Mouse (Mus musculus) layer of hippocampus, adult 9-11 months (tissue): ENCODE data around the gene Mettl5.
"Not testable (repeated sequence)": the region's sequence is repeated elsewhere in the genome, so short reads cannot be mapped to it uniquely, and the experiment has no call there.

Experiments used
- DNase-seq: peaks from one replicate; pipeline ENCODE4 v3.0.0; 2022

The Mettl5 gene

GRCm38 (mm10) chr2:69885451-69886305 is at the start of gene Mettl5:
Mettl5 (minus strand) TSS chr2:69885615.
- peak; percentile 90 for DNase-seq

DNA sequence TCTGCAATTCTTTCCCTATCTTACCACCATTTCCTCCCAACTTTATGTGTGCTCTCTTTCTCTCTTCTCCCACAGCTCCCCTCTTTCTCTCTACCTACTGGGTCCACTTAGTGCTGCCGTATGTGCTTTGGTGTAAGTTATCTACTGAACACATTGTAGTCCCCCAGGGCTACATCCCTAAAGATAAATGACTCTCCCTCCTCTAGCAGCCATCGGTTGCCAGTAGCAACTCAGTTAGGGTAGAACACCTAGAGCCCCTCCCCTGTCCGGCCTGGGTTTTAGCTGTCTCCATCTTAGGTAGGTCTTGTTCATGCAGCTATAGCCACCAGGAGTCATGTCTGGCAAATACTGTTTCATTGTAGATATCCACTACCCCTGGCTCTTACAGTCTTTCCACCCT is 39.5 kb upstream of the Mettl5 start:
- DNase-seq = no peak

GRCm38 (mm10) chr2:69917301-69917700 is 31.9 kb upstream of the Mettl5 start:
- no peak for DNase-seq

DNA sequence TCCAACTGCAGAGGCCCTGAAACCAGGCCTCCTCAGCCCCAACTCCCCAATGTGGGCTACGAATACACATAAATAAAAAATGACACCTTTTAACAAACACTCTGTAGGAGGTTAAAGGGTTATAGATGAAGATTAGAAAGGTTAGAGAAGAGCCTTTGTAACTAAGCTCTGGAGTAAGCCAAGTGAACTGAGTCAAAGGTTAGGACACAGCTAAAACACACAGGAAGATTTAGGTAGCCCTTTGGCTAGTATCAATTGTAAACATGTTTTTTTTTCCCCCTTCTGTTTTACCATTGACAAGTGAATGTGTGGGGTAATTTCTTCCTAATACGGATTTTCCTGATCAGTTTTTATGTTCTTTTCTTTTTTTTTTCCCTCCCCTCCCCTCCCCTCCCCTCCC is 27.4 kb upstream of the Mettl5 start:
- DNase-seq = no peak

DNA sequence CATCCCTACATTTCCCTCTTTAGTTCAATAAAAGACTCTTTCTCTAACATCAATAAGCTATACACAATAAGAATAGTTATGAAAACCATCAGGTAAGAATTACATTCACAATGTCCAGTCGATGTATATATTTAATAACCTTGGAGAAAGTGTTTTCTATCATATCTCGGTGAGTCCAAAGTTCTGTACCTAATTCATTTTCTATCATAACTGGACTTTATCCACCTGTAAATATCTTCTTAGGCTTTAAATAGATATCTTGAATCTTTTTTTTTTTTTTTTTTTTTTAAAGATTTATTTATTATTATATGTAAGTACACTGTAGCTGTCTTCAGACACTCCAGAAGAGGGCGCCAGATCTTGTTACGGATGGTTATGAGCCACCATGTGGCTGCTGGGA is 22.0 kb upstream of the Mettl5 start:
- DNase-seq = not testable (repeated sequence)

DNA sequence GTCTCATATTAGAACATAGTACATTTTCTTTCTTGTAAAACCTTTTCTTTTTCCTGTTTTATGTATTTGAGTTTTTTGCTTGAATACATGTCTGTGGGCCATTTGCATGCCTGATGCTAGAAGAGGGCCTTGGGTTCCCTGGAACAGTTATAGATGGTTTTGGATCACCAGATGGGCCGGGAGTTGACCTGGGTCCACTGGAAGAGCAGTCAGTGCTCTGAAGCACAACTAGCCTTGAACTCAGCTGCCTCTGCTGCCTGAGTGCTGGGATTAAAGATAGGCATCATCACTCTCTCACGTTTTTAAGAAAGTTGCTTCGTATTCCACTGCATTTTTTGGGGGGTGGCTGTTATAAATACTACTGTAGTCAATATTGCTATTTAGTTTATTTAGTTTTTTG is 18.1 kb upstream of the Mettl5 start:
- DNase-seq = no peak

DNA sequence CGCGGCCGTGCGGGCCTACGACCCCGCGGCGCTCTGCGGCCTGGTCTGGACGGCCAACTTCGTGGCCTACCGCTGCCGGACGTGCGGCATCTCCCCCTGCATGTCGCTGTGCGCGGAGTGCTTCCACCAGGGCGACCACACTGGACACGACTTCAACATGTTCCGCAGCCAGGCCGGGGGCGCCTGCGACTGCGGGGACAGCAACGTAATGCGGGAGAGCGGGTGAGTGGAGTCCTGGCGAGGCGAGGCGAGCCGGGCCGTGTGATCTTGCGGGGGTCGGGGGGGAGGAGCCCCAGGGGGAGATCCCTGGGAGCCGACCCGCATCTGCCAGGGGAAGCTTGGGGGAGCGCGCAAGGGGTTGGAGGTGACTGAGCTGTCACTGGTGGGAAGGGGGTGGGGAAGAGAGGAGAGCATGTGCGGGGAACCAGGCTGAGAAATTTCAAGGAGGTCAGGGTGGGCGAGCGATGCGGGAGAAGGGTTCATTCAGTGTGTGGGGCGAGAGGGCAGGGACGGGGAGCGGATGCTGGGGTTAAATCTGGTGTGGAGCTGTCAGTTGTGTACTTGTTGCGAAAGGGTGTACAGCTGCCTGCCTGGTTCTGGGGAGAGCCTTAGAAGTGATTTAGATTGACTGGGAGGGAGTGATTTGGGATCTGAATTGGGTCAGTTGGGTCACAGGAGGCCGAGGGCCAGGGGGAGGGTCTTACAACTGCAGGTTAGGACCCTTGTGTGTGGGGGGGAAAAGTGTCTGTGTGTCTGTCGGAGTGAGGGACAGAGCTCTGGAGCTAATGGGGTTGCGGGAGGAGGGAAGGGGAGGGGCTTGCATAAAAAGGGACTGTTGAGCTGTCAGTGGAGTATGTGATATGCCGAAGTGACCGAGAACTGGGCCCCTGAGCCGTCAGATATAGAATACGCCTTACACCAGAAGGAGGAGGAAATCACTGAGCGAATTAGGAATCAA is 12.5 kb upstream of the Mettl5 start:
- DNase-seq = peak; percentile 62

- DNase-seq = peak; percentile 97
Measured at GRCm38 (mm10) chr2:69897039-69897617, 11.7 kb upstream of the Mettl5 start, which contains the start of gene Ubr3. Ubr3 (plus strand) TSS chr2:69897246.

GRCm38 (mm10) chr2:69896224-69896581 is 10.8 kb upstream of the Mettl5 start:
- no peak for DNase-seq

- no peak for DNase-seq
Measured at GRCm38 (mm10) chr2:69895502-69896223, 10.2 kb upstream of the Mettl5 start.

- no peak for DNase-seq
Measured at GRCm38 (mm10) chr2:69893891-69894290, 8.5 kb upstream of the Mettl5 start.

DNA sequence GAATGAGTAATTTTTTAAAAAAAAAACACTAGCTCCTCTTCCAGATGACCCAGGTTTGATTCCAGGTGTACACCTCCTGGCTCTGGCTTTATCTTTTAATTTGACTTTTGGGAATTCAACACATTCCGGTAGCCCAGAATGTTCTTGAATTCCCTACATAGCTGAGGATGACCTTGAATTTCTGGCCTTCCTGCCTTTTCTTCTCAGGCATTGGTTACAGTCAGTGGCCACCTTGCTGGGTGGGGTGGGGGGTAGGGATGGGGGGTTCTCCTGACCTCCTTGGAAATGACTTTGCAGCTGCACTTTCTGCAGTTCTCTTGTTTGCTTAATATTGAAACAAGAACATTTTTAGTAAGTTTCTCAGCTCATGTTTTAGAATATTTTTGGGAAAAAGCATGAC is 7.7 kb upstream of the Mettl5 start:
- no peak for DNase-seq

GRCm38 (mm10) chr2:69890843-69891242 is 5.4 kb upstream of the Mettl5 start:
- DNase-seq = no peak

- DNase-seq = no peak
Measured at GRCm38 (mm10) chr2:69888957-69889356, 3.5 kb upstream of the Mettl5 start.

GRCm38 (mm10) chr2:69885050-69885449 is 365 bp downstream of the Mettl5 start:
- DNase-seq = no peak

DNA sequence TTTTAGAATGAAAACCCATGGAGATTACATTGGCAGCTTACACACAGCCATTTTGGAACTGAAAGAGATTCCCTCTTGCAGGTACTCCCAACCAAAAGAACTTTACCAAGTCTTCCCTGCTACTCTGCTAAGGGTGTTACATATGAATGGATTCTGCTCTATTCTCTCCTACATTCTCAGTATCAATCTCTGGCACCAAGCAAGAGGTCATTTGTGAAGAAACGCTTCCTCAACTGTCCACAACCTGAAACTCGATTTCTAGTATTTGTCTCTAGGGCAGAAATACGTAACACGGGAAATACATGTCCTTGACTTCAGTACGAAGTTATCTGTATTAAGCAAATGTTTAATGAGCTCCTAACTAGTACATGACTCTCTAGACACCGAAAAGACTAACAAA is 834 bp downstream of the Mettl5 start:
- no peak for DNase-seq

- no peak for DNase-seq
Measured at GRCm38 (mm10) chr2:69883990-69884391, 1.4 kb downstream of the Mettl5 start.

DNA sequence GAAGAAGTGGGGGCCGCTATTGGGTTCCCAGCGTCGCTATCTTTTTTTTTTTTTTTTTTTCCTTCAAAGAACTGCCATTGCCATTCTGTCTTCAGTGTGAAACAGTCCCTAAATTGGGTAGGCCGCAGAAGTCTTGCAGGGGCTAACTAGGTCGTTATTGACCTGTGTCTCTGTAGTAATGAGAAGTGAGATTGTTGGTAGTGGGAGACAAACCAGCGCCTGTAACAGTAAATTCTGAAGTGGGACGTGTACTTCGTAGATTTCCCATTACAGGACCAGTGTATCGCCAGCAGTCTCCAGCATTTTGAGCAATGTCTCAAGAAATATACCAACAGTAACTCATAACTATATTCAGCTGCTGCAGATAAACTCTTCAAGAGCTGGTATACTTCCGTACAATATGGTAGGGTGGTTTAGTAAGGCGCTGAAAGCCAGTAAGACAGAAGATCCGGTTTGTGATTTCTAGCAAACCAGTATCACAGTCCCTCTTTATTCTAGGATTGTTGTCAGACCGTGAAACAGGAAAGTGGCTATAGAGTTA is 23.2 kb downstream of the Mettl5 start:
- no peak for DNase-seq

- peak; percentile 94 for DNase-seq
Measured at GRCm38 (mm10) chr2:69861485-69862091, 23.8 kb downstream of the Mettl5 start, which contains the start of gene Ssb. Ssb (plus strand) TSS chr2:69861562.

DNA sequence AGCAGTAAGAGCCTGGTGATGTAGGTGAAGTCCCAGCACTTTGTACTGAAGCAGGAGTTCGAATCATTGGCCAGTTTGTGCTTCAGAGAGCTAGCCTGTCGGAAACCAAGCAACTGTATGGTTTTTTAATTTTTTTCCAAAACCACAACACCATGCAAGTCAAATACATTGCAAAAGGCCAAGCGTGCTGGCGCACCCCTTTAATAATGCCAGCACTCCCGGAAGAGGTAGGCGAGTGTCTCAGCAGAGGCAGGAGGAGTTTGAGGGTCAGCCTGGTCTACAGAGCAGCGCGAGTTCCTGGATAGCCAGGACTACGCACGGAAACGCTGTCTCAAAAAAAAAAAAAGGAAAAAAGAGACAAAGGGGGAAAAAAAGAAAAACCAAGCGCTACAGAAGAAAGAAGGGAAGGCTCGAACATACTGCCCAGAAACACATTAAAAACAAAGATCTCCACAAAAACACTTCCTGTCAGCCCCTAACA is 24.4 kb downstream of the Mettl5 start:
- DNase-seq = no peak

- DNase-seq = no peak
Measured at GRCm38 (mm10) chr2:69857882-69858281, 27.5 kb downstream of the Mettl5 start.

GRCm38 (mm10) chr2:69856392-69856791 is 29.0 kb downstream of the Mettl5 start:
- no peak for DNase-seq
